Comparison of ENCODE assay signal across 22 mouse cellular contexts in the genomic region with DNA sequence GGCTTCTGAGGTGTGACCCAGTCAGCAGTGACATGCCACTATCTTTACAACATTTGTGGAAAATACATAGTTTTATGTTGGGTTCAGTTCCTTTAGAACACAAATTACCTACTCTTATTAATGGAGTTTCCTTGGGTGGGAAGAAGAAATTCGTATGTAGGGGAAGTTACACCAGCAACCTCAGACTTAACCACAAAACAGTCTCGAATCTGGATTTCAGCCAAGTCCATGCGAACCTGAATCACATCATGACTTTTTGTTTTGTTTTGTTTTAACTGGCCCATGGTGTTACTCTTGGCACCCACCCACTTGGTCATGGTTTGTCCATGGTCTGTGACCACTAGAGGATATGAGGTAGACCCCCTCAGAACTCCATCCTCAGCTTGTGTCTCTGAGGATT. TPM values are rescaled to one million over a fixed set of nuclear protein-coding genes. Genes with fewer than 3 reads are reported as not detected.
DNase-seq lines count a peak whose midpoint lies in the region; ATAC-seq and TF ChIP-seq lines count a peak whose summit lies in the region.
"Had no signal": no experiment of that assay in that cellular context is flagged by ENCODE, and none has a peak within 500 bp of the region (broad histone marks: within the 10 kb centered on the region; RNA-seq: fewer than 3 reads in every experiment).

No protein-coding gene starts in this region.

- intact Hi-C loops in left cerebral cortex, postnatal 10 days (cut with DNase I), result no loop called here

- dilution Hi-C loops in CH12.LX (cut with MboI; ENCODE audit: extremely low pct_ligation_motif_present, extremely low pct_unique_long_range_greater_than_20kb, low sequenced_read_pairs), result no loop called here

- H3K27ac ChIP-seq in embryonic facial prominence, embryonic 14.5 days (replicated peaks; ENCODE audit: low read depth, low read length), result no peak overlapping the region
- no peak overlapping the region for H3K27ac ChIP-seq in embryonic facial prominence, embryonic 10.5 days (replicated peaks)
- 0 out of 2 replicates have a peak overlapping the region, but pooled peaks have one; percentile 29 for H3K27ac ChIP-seq in CH12.LX (ENCODE audit: insufficient read depth, low read depth)
- H3K27ac ChIP-seq: embryonic facial prominence, embryonic 13.5 days; forebrain, embryonic 15.5 days; heart, embryonic 10.5 days; hindbrain, embryonic 15.5 days; liver, embryonic 15.5 days; midbrain, embryonic 13.5 days; neural tube, embryonic 13.5 days had no signal

- no peaks in the 10 kb centered on the region for H3K79me2 ChIP-seq in CH12.LX (replicated peaks; ENCODE audit: control insufficient read depth, extremely low read depth, insufficient read depth, poor library complexity, severe bottlenecking)

- TF ChIP-seq POLR2A in CH12.LX (IDR thresholded peaks at IDR 0.05; ENCODE audit: low read depth, low read length), result no peak

- H3K4me1 ChIP-seq in embryonic facial prominence, embryonic 14.5 days (ENCODE audit: control insufficient read depth, insufficient read depth, low read length), result no peaks in the 10 kb centered on the region
- no peaks in the 10 kb centered on the region for H3K4me1 ChIP-seq in embryonic facial prominence, embryonic 10.5 days
- peaks cover 16 to 50% of the 10 kb centered on the region in 2 experiments for H3K4me1 ChIP-seq in CH12.LX (ENCODE audit: control insufficient read depth in 1 of 2, insufficient read depth in 2 of 2)
- H3K4me1 ChIP-seq: embryonic facial prominence, embryonic 13.5 days; forebrain, embryonic 15.5 days; hindbrain, embryonic 15.5 days; midbrain, embryonic 13.5 days; neural tube, embryonic 13.5 days had no signal

- DNase-seq in embryonic facial prominence, embryonic 14.5 days (ENCODE audit: low spot score), result peak; percentile 26
- no peak for DNase-seq in embryonic facial prominence, embryonic 10.5 days (ENCODE audit: low spot score)
- DNase-seq in CH12.LX (ENCODE audit: extremely low read depth), result no peak
- DNase-seq in c-Kit-positive CD71-negative TER-119-negative erythroid progenitor cells, embryonic 14.5 days (ENCODE audit: low read depth), result peak; percentile 9
- no peak for DNase-seq in thymus, postnatal 10 days (ENCODE audit: low spot score in 2 of 2)
- DNase-seq in spleen, adult 18-20 months, result no peak
- no peak for DNase-seq in left cerebral cortex, postnatal 10 days (ENCODE audit: extremely low spot score in 1 of 2, low spot score in 2 of 2)
- DNase-seq: adrenal gland, adult 8-10 months; cerebellum, adult 9-10 months; heart, postnatal 4 days; kidney, postnatal 4 days; right cerebral cortex, postnatal 4 days had no signal

- H3K4me3 ChIP-seq in embryonic facial prominence, embryonic 14.5 days (ENCODE audit: low read depth, low read length), result no peak overlapping the region
- H3K4me3 ChIP-seq in embryonic facial prominence, embryonic 10.5 days, result no peak overlapping the region
- H3K4me3 ChIP-seq in CH12.LX (replicated peaks in 1 of 3; ENCODE audit: low read depth in 2 of 3, low read length in 2 of 3, poor library complexity in 1 of 3), result no peak overlapping the region
- H3K4me3 ChIP-seq: embryonic facial prominence, embryonic 13.5 days; forebrain, embryonic 15.5 days; heart, embryonic 10.5 days; hindbrain, embryonic 15.5 days; liver, embryonic 15.5 days; megakaryocyte, embryonic 14.5 days; midbrain, embryonic 13.5 days; neural tube, embryonic 13.5 days had no signal

- no peaks in the 10 kb centered on the region for H3K9me3 ChIP-seq in embryonic facial prominence, embryonic 14.5 days (ENCODE audit: control insufficient read depth, low read length)
- no peaks in the 10 kb centered on the region for H3K9me3 ChIP-seq in embryonic facial prominence, embryonic 10.5 days
- no peaks in the 10 kb centered on the region for H3K9me3 ChIP-seq in CH12.LX (replicated peaks; ENCODE audit: low read length)
- H3K9me3 ChIP-seq: embryonic facial prominence, embryonic 13.5 days; forebrain, embryonic 15.5 days; heart, embryonic 10.5 days; hindbrain, embryonic 15.5 days; liver, embryonic 15.5 days; megakaryocyte, embryonic 14.5 days; midbrain, embryonic 13.5 days; neural tube, embryonic 13.5 days had no signal

- no peak overlapping the region for H3K9ac ChIP-seq in embryonic facial prominence, embryonic 14.5 days (ENCODE audit: low read depth, low read length)
- no peak overlapping the region for H3K9ac ChIP-seq in CH12.LX (ENCODE audit: insufficient read depth, low read depth)
- H3K9ac ChIP-seq: embryonic facial prominence, embryonic 13.5 days; forebrain, embryonic 15.5 days; hindbrain, embryonic 15.5 days; liver, embryonic 15.5 days; midbrain, embryonic 13.5 days; neural tube, embryonic 13.5 days had no signal

- TF ChIP-seq RAD21 in CH12.LX (IDR thresholded peaks at IDR 0.05; ENCODE audit: low read depth, low read length), result no peak

- TF ChIP-seq EP300 in CH12.LX (IDR thresholded peaks at IDR 0.05; ENCODE audit: low read length), result no peak

- H3K4me2 ChIP-seq in embryonic facial prominence, embryonic 14.5 days (ENCODE audit: low read depth, low read length), result no peak overlapping the region
- H3K4me2 ChIP-seq in CH12.LX (ENCODE audit: insufficient read depth, low read depth, poor library complexity, severe bottlenecking), result peak overlapping the region; percentile 40; the same call in 1 of the 2 replicates
- H3K4me2 ChIP-seq: embryonic facial prominence, embryonic 13.5 days; forebrain, embryonic 15.5 days; hindbrain, embryonic 15.5 days; liver, embryonic 15.5 days; midbrain, embryonic 13.5 days; neural tube, embryonic 13.5 days had no signal

- H3K27me3 ChIP-seq in embryonic facial prominence, embryonic 14.5 days (replicated peaks; ENCODE audit: control insufficient read depth, insufficient read depth, low read length), result no peaks in the 10 kb centered on the region
- H3K27me3 ChIP-seq in embryonic facial prominence, embryonic 10.5 days (replicated peaks; ENCODE audit: low read depth, poor library complexity, severe bottlenecking), result no peaks in the 10 kb centered on the region
- no peaks in the 10 kb centered on the region for H3K27me3 ChIP-seq in CH12.LX (replicated peaks)
- H3K27me3 ChIP-seq: embryonic facial prominence, embryonic 13.5 days; forebrain, embryonic 15.5 days; hindbrain, embryonic 15.5 days; liver, embryonic 15.5 days; megakaryocyte, embryonic 14.5 days; midbrain, embryonic 13.5 days; neural tube, embryonic 13.5 days had no signal

- peaks cover 19% of the 10 kb centered on the region; the same call in 1 of the 2 replicates for H3K36me3 ChIP-seq in embryonic facial prominence, embryonic 14.5 days (ENCODE audit: control insufficient read depth, insufficient read depth, low read length)
- H3K36me3 ChIP-seq in embryonic facial prominence, embryonic 10.5 days (replicated peaks), result peaks cover 30% of the 10 kb centered on the region
- peaks cover 28 to 44% of the 10 kb centered on the region in 2 experiments for H3K36me3 ChIP-seq in CH12.LX (replicated peaks in 1 of 2; ENCODE audit: control insufficient read depth in 1 of 2, insufficient read depth in 1 of 2, low read length in 1 of 2)
- H3K36me3 ChIP-seq: forebrain, embryonic 15.5 days; hindbrain, embryonic 15.5 days; neural tube, embryonic 13.5 days had no signal

- WGBS in embryonic facial prominence, embryonic 14.5 days, result 53% methylated on average over 3 of the region's 3 CpGs
- 88% methylated on average over 3 of the region's 3 CpGs for WGBS in embryonic facial prominence, embryonic 10.5 days

- ATAC-seq in embryonic facial prominence, embryonic 14.5 days (ENCODE audit: low read depth), result no peak
- peak; percentile 36 for ATAC-seq in megakaryocyte progenitor cell, adult 5-6 weeks (replicated peaks; ENCODE audit: poor library complexity)
- ATAC-seq: forebrain, embryonic 15.5 days; intestine, postnatal 0 days; midbrain, embryonic 13.5 days had no signal

- in situ Hi-C loops in CH12.LX (cut with MboI; ENCODE audit: low pct_ligation_motif_present, low pct_unique_long_range_greater_than_20kb, low sequenced_read_pairs), result no loop called here

- no peak for TF ChIP-seq CTCF in CH12.LX (conservative IDR thresholded peaks at IDR 0.05 in 1 of 2, IDR thresholded peaks at IDR 0.05 in 1 of 2; ENCODE audit: low read depth in 2 of 2, low read length in 2 of 2)

TF ChIP-seq in CH12.LX, 34 proteins besides CTCF, POLR2A, EP300 and RAD21:
- TF ChIP-seq JUN (IDR thresholded peaks at IDR 0.05; ENCODE audit: insufficient read depth, low read depth, low read length) (no peak), ZMIZ1 (IDR thresholded peaks at IDR 0.05; ENCODE audit: low read depth, low read length) (no peak), IRF4 (IDR thresholded peaks at IDR 0.05; ENCODE audit: low read depth, low read length) (peak; percentile 32; the same call in 1 of the 2 replicates), ETS1 (conservative IDR thresholded peaks at IDR 0.05; ENCODE audit: low read depth, low read length) (no peak), MAX (IDR thresholded peaks at IDR 0.05; ENCODE audit: low read length) (no peak), MAZ (IDR thresholded peaks at IDR 0.05; ENCODE audit: low read depth, low read length) (no peak), MEF2A (IDR thresholded peaks at IDR 0.05; ENCODE audit: borderline replicate concordance, low read depth, low read length) (no peak), RCOR1 (conservative IDR thresholded peaks at IDR 0.05; ENCODE audit: low read depth, low read length) (no peak)

RNA-seq across cellular contexts. Expression of a gene that starts 35.1 kb away (rescaled TPM):
- 18.6 and 20.0 TPM in 2 replicates for polyA plus RNA-seq in embryonic facial prominence, embryonic 14.5 days (2014; fragmentation: Nextera tagmentation; extraction: Ambion mirVana)
- 27.6 and 32.9 TPM in 2 replicates for polyA plus RNA-seq in embryonic facial prominence, embryonic 10.5 days (2016; fragmentation: Nextera tagmentation; extraction: Ambion mirVana)
- total RNA-seq in CH12.LX (2012; rRNA removed) (44.6 and 56.0 TPM in 2 replicates), CH12.LX (2014; rRNA removed) (77.4 and 95.6 TPM in 2 replicates)
- 63.5 and 67.2 TPM in 2 replicates for polyA plus RNA-seq in CH12.LX (2012; ENCODE audit: insufficient read length, low read depth)
- total RNA-seq in megakaryocyte progenitor cell, adult 5-6 weeks (2015), result 37.2 and 51.3 TPM in 2 replicates
- 16.8 and 18.3 TPM in 2 replicates for total RNA-seq in megakaryocyte progenitor cell, adult 5-6 weeks (2017)
- total RNA-seq in left cerebral cortex, postnatal 10 days (2021), result 1 to 10 TPM; 5.8 to 8.0 TPM

Comparison
In these comparisons a context has a peak if more than half of its experiments do, and no peak if none do; other contexts are left out.
1. DNase-seq: peak in embryonic facial prominence, embryonic 14.5 days (single experiment) and c-Kit-positive CD71-negative TER-119-negative erythroid progenitor cells, embryonic 14.5 days (single experiment); none in embryonic facial prominence, embryonic 10.5 days (single experiment), CH12.LX (single experiment), thymus, postnatal 10 days (0 of 2), spleen, adult 18-20 months (0 of 2) and left cerebral cortex, postnatal 10 days (0 of 2).